Mouse (Mus musculus): ENCODE results near the gene Ppef1. TPM values are rescaled to one million over a fixed set of nuclear protein-coding genes. Genes with fewer than 3 reads are reported as not detected.

The Ppef1 gene
- total and polyA plus RNA-seq, 3 experiments = 0.15 TPM; not detected in 2

GRCm38 (mm10) chrX:160610482-160610881 lies 125.1 kb downstream of the Ppef1 start:
- H3K4me1 ChIP-seq (ENCODE audit: control insufficient read depth in 1 of 2, insufficient read depth in 2 of 2, low read length in 2 of 2) = no peaks in the 10 kb centered on the region
- no peaks in the 10 kb centered on the region for H3K79me2 ChIP-seq (ENCODE audit: control insufficient read depth, insufficient read depth, low read length, poor library complexity)
- no peak overlapping the region for H3K4me3 ChIP-seq (ENCODE audit: control insufficient read depth in 1 of 2, insufficient read depth in 1 of 2, low read depth in 2 of 2, low read length in 2 of 2)
- no peak for TF ChIP-seq NELFE (IDR thresholded peaks at IDR 0.05; ENCODE audit: low read depth, low read length)
- TF ChIP-seq POLR2AphosphoS2 (IDR thresholded peaks at IDR 0.05; ENCODE audit: low read length) = no peak
- no peak for TF ChIP-seq CHD2 (IDR thresholded peaks at IDR 0.05; ENCODE audit: low read length)
- no peak for TF ChIP-seq USF1 (IDR thresholded peaks at IDR 0.05; ENCODE audit: low read depth, low read length)
- TF ChIP-seq BHLHE40 (IDR thresholded peaks at IDR 0.05; ENCODE audit: borderline replicate concordance, low read depth, low read length) = no peak
- TF ChIP-seq UBTF (IDR thresholded peaks at IDR 0.05; ENCODE audit: borderline replicate concordance, insufficient read depth, low read depth, low read length) = no peak
- TF ChIP-seq E2F4 (IDR thresholded peaks at IDR 0.05; ENCODE audit: borderline replicate concordance, low read depth, low read length) = no peak
- no peak for TF ChIP-seq JUND (IDR thresholded peaks at IDR 0.05; ENCODE audit: low read depth, low read length)
- no peak for TF ChIP-seq ZKSCAN1 (IDR thresholded peaks at IDR 0.05; ENCODE audit: low read depth, low read length)
- no peak for TF ChIP-seq TAL1 (IDR thresholded peaks at IDR 0.05; ENCODE audit: low read length)
- TF ChIP-seq SMC3 (IDR thresholded peaks at IDR 0.05; ENCODE audit: low read depth, low read length) = no peak
- no peak for TF ChIP-seq CHD1 (IDR thresholded peaks at IDR 0.05; ENCODE audit: low read depth, low read length)
- TF ChIP-seq ELF1 (IDR thresholded peaks at IDR 0.05; ENCODE audit: low read depth, low read length) = no peak
- TF ChIP-seq ZMIZ1 (IDR thresholded peaks at IDR 0.05; ENCODE audit: low read depth, low read length) = no peak
- TF ChIP-seq RCOR1 (IDR thresholded peaks at IDR 0.05; ENCODE audit: low read depth, low read length) = no peak
- no peak for TF ChIP-seq RAD21 (IDR thresholded peaks at IDR 0.05; ENCODE audit: low read depth, low read length)
- TF ChIP-seq MAZ (IDR thresholded peaks at IDR 0.05; ENCODE audit: low read depth, low read length) = no peak
- no peak for TF ChIP-seq ZNF384 (IDR thresholded peaks at IDR 0.05; ENCODE audit: low read depth, low read length)
- no peak for TF ChIP-seq POLR2A (IDR thresholded peaks at IDR 0.05; ENCODE audit: control insufficient read depth in 1 of 2, insufficient read depth in 1 of 2, low read depth in 1 of 2, low read length in 2 of 2, poor library complexity in 1 of 2)
- TF ChIP-seq GATA1 (IDR thresholded peaks at IDR 0.05; ENCODE audit: low read depth, low read length) = no peak
- H3K27ac ChIP-seq (ENCODE audit: control insufficient read depth, low read depth, low read length) = no peak overlapping the region
- peaks cover 1 to 2% of the 10 kb centered on the region in 2 experiments for H3K27me3 ChIP-seq (ENCODE audit: control insufficient read depth in 1 of 2, insufficient read depth in 2 of 2, low read length in 2 of 2)
- no peak overlapping the region for H3K9ac ChIP-seq (ENCODE audit: control insufficient read depth, low read depth, low read length, poor library complexity, severe bottlenecking)
- DNase-seq (ENCODE audit: low read depth, low spot score) = no peak
- H3K9me3 ChIP-seq (replicated peaks; ENCODE audit: insufficient read depth, low read length) = no peaks in the 10 kb centered on the region
- no peaks in the 10 kb centered on the region for H3K36me3 ChIP-seq (ENCODE audit: control insufficient read depth in 1 of 2, insufficient read depth in 2 of 2, low read length in 2 of 2)

- Histone ChIP-seq H3K36me3 (ENCODE audit: control insufficient read depth in 1 of 2, insufficient read depth in 2 of 2, low read length in 2 of 2) (no peaks in the 10 kb centered on the region), H3K9me3 (replicated peaks; ENCODE audit: insufficient read depth, low read length) (no peaks in the 10 kb centered on the region), H3K4me3 (ENCODE audit: control insufficient read depth in 1 of 2, insufficient read depth in 1 of 2, low read depth in 2 of 2, low read length in 2 of 2) (no peak overlapping the region), H3K4me1 (ENCODE audit: control insufficient read depth in 1 of 2, insufficient read depth in 2 of 2, low read length in 2 of 2) (no peaks in the 10 kb centered on the region), H3K27me3 (ENCODE audit: control insufficient read depth in 1 of 2, insufficient read depth in 2 of 2, low read length in 2 of 2) (peaks cover 1 to 2% of the 10 kb centered on the region in 2 experiments), H3K79me2 (ENCODE audit: control insufficient read depth, insufficient read depth, low read length, poor library complexity) (no peaks in the 10 kb centered on the region), H3K27ac (ENCODE audit: control insufficient read depth, low read depth, low read length) (no peak overlapping the region), H3K9ac (ENCODE audit: control insufficient read depth, low read depth, low read length, poor library complexity, severe bottlenecking) (no peak overlapping the region)
- DNase-seq (ENCODE audit: low read depth, low spot score) = peak; percentile 86
- peak; percentile 71 for TF ChIP-seq USF1 (IDR thresholded peaks at IDR 0.05; ENCODE audit: low read depth, low read length)
- TF ChIP-seq ZKSCAN1 (IDR thresholded peaks at IDR 0.05; ENCODE audit: low read depth, low read length) = no peak
- no peak for TF ChIP-seq KAT2A (conservative IDR thresholded peaks at IDR 0.05; ENCODE audit: low read depth, low read length)
- no peak for TF ChIP-seq UBTF (IDR thresholded peaks at IDR 0.05; ENCODE audit: borderline replicate concordance, insufficient read depth, low read depth, low read length)
- no peak for TF ChIP-seq TCF12 (IDR thresholded peaks at IDR 0.05; ENCODE audit: low read depth, low read length)
- TF ChIP-seq E2F4 (IDR thresholded peaks at IDR 0.05; ENCODE audit: borderline replicate concordance, low read depth, low read length) = no peak
- TF ChIP-seq SIN3A (IDR thresholded peaks at IDR 0.05; ENCODE audit: low read length) = peak; percentile 69
- peak; percentile 99 for TF ChIP-seq RAD21 (IDR thresholded peaks at IDR 0.05; ENCODE audit: low read depth, low read length)
- no peak for TF ChIP-seq ETS1 (IDR thresholded peaks at IDR 0.05; ENCODE audit: low read depth, low read length)
- TF ChIP-seq CHD2 (IDR thresholded peaks at IDR 0.05; ENCODE audit: low read length) = no peak
- TF ChIP-seq GABPA (IDR thresholded peaks at IDR 0.05; ENCODE audit: low read depth, low read length) = no peak
- TF ChIP-seq NELFE (IDR thresholded peaks at IDR 0.05; ENCODE audit: low read depth, low read length) = 0 out of 2 replicates have a peak, but pooled peaks have one; percentile 25
- no peak for TF ChIP-seq POLR2AphosphoS5 (IDR thresholded peaks at IDR 0.05; ENCODE audit: borderline replicate concordance, low read depth, low read length)
- TF ChIP-seq ZC3H11A (IDR thresholded peaks at IDR 0.05; ENCODE audit: low read depth, low read length) = peak; percentile 95
- TF ChIP-seq ELF1 (IDR thresholded peaks at IDR 0.05; ENCODE audit: low read depth, low read length) = no peak
- TF ChIP-seq SMC3 (IDR thresholded peaks at IDR 0.05; ENCODE audit: low read depth, low read length) = peak; percentile 99
- TF ChIP-seq MAZ (IDR thresholded peaks at IDR 0.05; ENCODE audit: low read depth, low read length) = no peak
- TF ChIP-seq MXI1 (IDR thresholded peaks at IDR 0.05; ENCODE audit: low read depth, low read length) = peak; percentile 94
- TF ChIP-seq MEF2A (IDR thresholded peaks at IDR 0.05; ENCODE audit: extremely low read depth, insufficient replicate concordance, low read depth, low read length, poor library complexity, severe bottlenecking) = no peak
- no peak for TF ChIP-seq HCFC1 (IDR thresholded peaks at IDR 0.05; ENCODE audit: low read depth, low read length)
- no peak for TF ChIP-seq TAL1 (IDR thresholded peaks at IDR 0.05; ENCODE audit: low read length)
- peak; percentile 20; the same call in 1 of the 2 replicates for TF ChIP-seq ZNF384 (IDR thresholded peaks at IDR 0.05; ENCODE audit: low read depth, low read length)
- TF ChIP-seq JUND (IDR thresholded peaks at IDR 0.05; ENCODE audit: low read depth, low read length) = 0 out of 2 replicates have a peak, but pooled peaks have one; percentile 35
These were observed 125.7 kb downstream of the Ppef1 start for GRCm38 (mm10) chrX:160609849-160610248.

Measured in MEL (cell line).